In genomic region chr1:61205137-61205536, GRCm38 (mm10) we compare ENCODE assay signal across 26 mouse cellular contexts.
A peak's percentile ranks its signal among the peaks of the same experiment; 100 is the strongest.
DNase-seq lines count a peak whose midpoint lies in the region; ATAC-seq lines count a peak whose summit lies in the region.
"Had no signal": no experiment of that assay in that cellular context is flagged by ENCODE, and none has a peak within 500 bp of the region (broad histone marks: within the 10 kb centered on the region; RNA-seq: fewer than 3 reads in every experiment).

No protein-coding gene starts in this region.

- H3K4me1 ChIP-seq in forebrain, embryonic 13.5 days: peaks cover 24% of the 10 kb centered on the region
- H3K4me1 ChIP-seq in forebrain, embryonic 11.5 days (replicated peaks; ENCODE audit: control insufficient read depth, insufficient read depth, low read length): peaks cover 8% of the 10 kb centered on the region
- peaks cover 22% of the 10 kb centered on the region for H3K4me1 ChIP-seq in hindbrain, embryonic 13.5 days (replicated peaks)
- peaks cover 21% of the 10 kb centered on the region for H3K4me1 ChIP-seq in hindbrain, embryonic 10.5 days (replicated peaks)
- peaks cover 5% of the 10 kb centered on the region for H3K4me1 ChIP-seq in neural tube, embryonic 11.5 days (ENCODE audit: control insufficient read depth, insufficient read depth, low read length)
- H3K4me1 ChIP-seq: liver, embryonic 12.5 days had no signal

- no peak overlapping the region for H3K4me3 ChIP-seq in forebrain, embryonic 13.5 days
- H3K4me3 ChIP-seq in forebrain, embryonic 11.5 days (ENCODE audit: low read depth, low read length): no peak overlapping the region
- H3K4me3 ChIP-seq in hindbrain, embryonic 13.5 days: no peak overlapping the region
- no peak overlapping the region for H3K4me3 ChIP-seq in hindbrain, embryonic 10.5 days
- H3K4me3 ChIP-seq in neural tube, embryonic 11.5 days (ENCODE audit: low read depth, low read length): no peak overlapping the region
- H3K4me3 ChIP-seq: embryonic facial prominence, embryonic 12.5 days; limb, embryonic 13.5 days; liver, embryonic 12.5 days; midbrain, embryonic 10.5 days had no signal

- H3K36me3 ChIP-seq in forebrain, embryonic 13.5 days (ENCODE audit: poor library complexity, severe bottlenecking): no peaks in the 10 kb centered on the region
- no peaks in the 10 kb centered on the region for H3K36me3 ChIP-seq in forebrain, embryonic 11.5 days (ENCODE audit: control insufficient read depth, insufficient read depth, low read length)
- H3K36me3 ChIP-seq in hindbrain, embryonic 13.5 days: no peaks in the 10 kb centered on the region
- no peaks in the 10 kb centered on the region for H3K36me3 ChIP-seq in hindbrain, embryonic 10.5 days
- H3K36me3 ChIP-seq in neural tube, embryonic 11.5 days (ENCODE audit: control insufficient read depth, insufficient read depth, low read length): no peaks in the 10 kb centered on the region
- H3K36me3 ChIP-seq: embryonic facial prominence, embryonic 12.5 days; limb, embryonic 13.5 days; liver, embryonic 12.5 days; midbrain, embryonic 10.5 days had no signal

- H3K4me2 ChIP-seq in forebrain, embryonic 13.5 days: no peak overlapping the region
- no peak overlapping the region for H3K4me2 ChIP-seq in forebrain, embryonic 11.5 days (ENCODE audit: low read depth, low read length, severe bottlenecking)
- no peak overlapping the region for H3K4me2 ChIP-seq in hindbrain, embryonic 13.5 days
- no peak overlapping the region for H3K4me2 ChIP-seq in neural tube, embryonic 11.5 days (ENCODE audit: low read depth)
- H3K4me2 ChIP-seq: embryonic facial prominence, embryonic 12.5 days; heart, embryonic 11.5 days; limb, embryonic 13.5 days; liver, embryonic 12.5 days had no signal

- no peak overlapping the region for H3K27ac ChIP-seq in forebrain, embryonic 13.5 days
- H3K27ac ChIP-seq in forebrain, embryonic 11.5 days (ENCODE audit: low read depth, low read length): no peak overlapping the region
- peak overlapping the region; percentile 36; the same call in 1 of the 2 replicates for H3K27ac ChIP-seq in hindbrain, embryonic 13.5 days
- no peak overlapping the region; the same call in 1 of the 2 replicates for H3K27ac ChIP-seq in hindbrain, embryonic 10.5 days
- H3K27ac ChIP-seq in neural tube, embryonic 11.5 days (ENCODE audit: low read depth, low read length): no peak overlapping the region
- H3K27ac ChIP-seq: embryonic facial prominence, embryonic 12.5 days; limb, embryonic 13.5 days; liver, embryonic 12.5 days; midbrain, embryonic 10.5 days; stomach, postnatal 0 days had no signal

- no peak overlapping the region for H3K9ac ChIP-seq in forebrain, embryonic 13.5 days
- H3K9ac ChIP-seq in forebrain, embryonic 11.5 days (ENCODE audit: low read length): no peak overlapping the region
- H3K9ac ChIP-seq in hindbrain, embryonic 13.5 days: no peak overlapping the region
- no peak overlapping the region for H3K9ac ChIP-seq in neural tube, embryonic 11.5 days (ENCODE audit: low read length)
- H3K9ac ChIP-seq: embryonic facial prominence, embryonic 12.5 days; limb, embryonic 13.5 days; liver, embryonic 12.5 days had no signal

- 48% methylated on average over 5 of the region's 5 CpGs for WGBS in forebrain, embryonic 13.5 days
- 78% methylated on average over 5 of the region's 5 CpGs for WGBS in forebrain, embryonic 11.5 days
- WGBS in hindbrain, embryonic 13.5 days: 33% methylated on average over 5 of the region's 5 CpGs
- 78% methylated on average over 5 of the region's 5 CpGs for WGBS in hindbrain, embryonic 10.5 days
- 67% methylated on average over 5 of the region's 5 CpGs for WGBS in neural tube, embryonic 11.5 days

- no peaks in the 10 kb centered on the region for H3K9me3 ChIP-seq in forebrain, embryonic 13.5 days (replicated peaks)
- H3K9me3 ChIP-seq in forebrain, embryonic 11.5 days (ENCODE audit: control insufficient read depth, low read length): no peaks in the 10 kb centered on the region
- no peaks in the 10 kb centered on the region for H3K9me3 ChIP-seq in hindbrain, embryonic 13.5 days
- no peaks in the 10 kb centered on the region for H3K9me3 ChIP-seq in hindbrain, embryonic 10.5 days
- no peaks in the 10 kb centered on the region for H3K9me3 ChIP-seq in neural tube, embryonic 11.5 days (ENCODE audit: control insufficient read depth, low read length)
- H3K9me3 ChIP-seq: embryonic facial prominence, embryonic 12.5 days; limb, embryonic 13.5 days; liver, embryonic 12.5 days; midbrain, embryonic 10.5 days had no signal

- DNase-seq in forebrain, embryonic 11.5 days (ENCODE audit: low spot score): no peak
- no peak for DNase-seq in hindbrain, embryonic 10.5 days (ENCODE audit: low spot score)
- peak; percentile 35 for DNase-seq in neural tube, embryonic 11.5 days (ENCODE audit: low spot score)
- no peak for DNase-seq in neural tube, embryonic 10.5 days (ENCODE audit: extremely low spot score, low spot score)
- DNase-seq: adrenal gland, postnatal 25 days; cerebellum, adult 11-12 months; cerebellum, postnatal 25 days; gastrocnemius, postnatal 36 days; kidney, adult 9 months; kidney, postnatal 36 days; layer of hippocampus, postnatal 36 days; lung, adult 18-20 months; lung, postnatal 10 days; right cerebral cortex, postnatal 14 days; thymus, adult 2 months had no signal

- ATAC-seq in forebrain, embryonic 13.5 days: peak; percentile 62; the same call in 1 of the 2 replicates
- no peak for ATAC-seq in forebrain, embryonic 11.5 days (replicated peaks; ENCODE audit: low FRiP score)
- ATAC-seq in hindbrain, embryonic 13.5 days (ENCODE audit: low FRiP score): 0 out of 2 replicates have a peak, but pooled peaks have one; percentile 80
- no peak for ATAC-seq in neural tube, embryonic 11.5 days (ENCODE audit: insufficient read depth, low FRiP score, low TSS enrichment)
- no peak for ATAC-seq in cerebellum, adult (ENCODE audit: insufficient number of reproducible peaks, low FRiP score, low TSS enrichment)
- ATAC-seq: CD4-positive, CD25-positive, alpha-beta regulatory T cell, adult 4 months; intestine, embryonic 16.5 days; liver, embryonic 12.5 days had no signal

- H3K27me3 ChIP-seq in forebrain, embryonic 13.5 days: no peaks in the 10 kb centered on the region
- H3K27me3 ChIP-seq in forebrain, embryonic 11.5 days (ENCODE audit: control insufficient read depth, insufficient read depth, low read length): no peaks in the 10 kb centered on the region
- H3K27me3 ChIP-seq in hindbrain, embryonic 13.5 days: no peaks in the 10 kb centered on the region
- no peaks in the 10 kb centered on the region for H3K27me3 ChIP-seq in hindbrain, embryonic 10.5 days (ENCODE audit: insufficient read depth, poor library complexity, severe bottlenecking)
- no peaks in the 10 kb centered on the region for H3K27me3 ChIP-seq in neural tube, embryonic 11.5 days (ENCODE audit: control insufficient read depth, insufficient read depth, low read length)
- H3K27me3 ChIP-seq: embryonic facial prominence, embryonic 12.5 days; limb, embryonic 13.5 days; liver, embryonic 12.5 days had no signal

Comparison
In these comparisons a context has a peak if more than half of its experiments do, and no peak if none do; other contexts are left out.
1. ATAC-seq: peak in forebrain, embryonic 13.5 days (single experiment) and hindbrain, embryonic 13.5 days (single experiment); none in forebrain, embryonic 11.5 days (single experiment), neural tube, embryonic 11.5 days (single experiment) and cerebellum, adult (single experiment).